Mouse (Mus musculus) myocyte (in vitro differentiated cells): ENCODE data around the gene Amhr2. TPM values are rescaled to one million over a fixed set of nuclear protein-coding genes. Genes with fewer than 3 reads are reported as not detected.

Experiments
- H3K27me3 ChIP-seq: one replicate; pipeline ENCODE4 v1.6.1; 2011; ENCODE audit not compliant: control insufficient read depth, insufficient read depth, insufficient read length
- H3K36me3 ChIP-seq: one replicate; pipeline ENCODE4 v1.6.1; 2011; ENCODE audit not compliant: control insufficient read depth, insufficient read depth
- H3K4me2 ChIP-seq: one replicate; pipeline ENCODE4 v1.6.1; 2011; ENCODE audit warnings: low read depth, control low read depth
- H3K4me3 ChIP-seq: one replicate; pipeline ENCODE4 v1.5.1; 2011; ENCODE audit warnings: mild to moderate bottlenecking, control low read depth, moderate library complexity
- H3K79me2 ChIP-seq: one replicate; pipeline ENCODE4 v1.6.1; 2011; ENCODE audit not compliant: control insufficient read depth, insufficient read depth
- H3ac ChIP-seq: one replicate; pipeline ENCODE4 v1.6.1; 2011; ENCODE audit not compliant: control insufficient read depth, insufficient read length
- CEBPB ChIP-seq: IDR thresholded peaks from 2 replicates; pipeline ENCODE4 v1.6.1; 2011; ENCODE audit warnings: mild to moderate bottlenecking, moderate library complexity; ENCODE audit not compliant: poor library complexity, insufficient read depth, severe bottlenecking
- E2F4 ChIP-seq: IDR thresholded peaks from one replicate; pipeline ENCODE4 v1.6.1; 2011; ENCODE audit warnings: mild to moderate bottlenecking, control low read depth, moderate library complexity; ENCODE audit not compliant: insufficient read depth
- MAX ChIP-seq: IDR thresholded peaks from one replicate; pipeline ENCODE4 v1.6.1; 2011; ENCODE audit warnings: low read depth, mild to moderate bottlenecking, control low read depth
- MYOD1 ChIP-seq, 3 experiments: IDR thresholded peaks; one replicate each; pipeline ENCODE4 v1.6.1; 2011; ENCODE audit warnings: control low read depth in 2 of 3, low read depth in 2 of 3, mild to moderate bottlenecking in 2 of 3, moderate library complexity in 1 of 3; ENCODE audit not compliant: insufficient read length in 2 of 3, control insufficient read depth in 1 of 3
- MYOG ChIP-seq, 3 experiments: IDR thresholded peaks; one replicate each; pipeline ENCODE4 v1.6.1; 2011; ENCODE audit warnings: control low read depth in 2 of 3, low read depth in 2 of 3, mild to moderate bottlenecking in 2 of 3; ENCODE audit not compliant: insufficient read length in 2 of 3, control insufficient read depth in 1 of 3, insufficient read depth in 1 of 3
- POLR2A ChIP-seq: IDR thresholded peaks from one replicate; pipeline ENCODE4 v1.6.1; 2011; ENCODE audit warnings: low read depth, mild to moderate bottlenecking, control low read depth, moderate library complexity; ENCODE audit not compliant: insufficient read length
- POLR2AphosphoS2 ChIP-seq: IDR thresholded peaks from one replicate; pipeline ENCODE4 v1.6.1; 2011; ENCODE audit warnings: low read depth, control low read depth; ENCODE audit not compliant: insufficient read length
- REST ChIP-seq: IDR thresholded peaks from one replicate; pipeline ENCODE4 v1.6.1; 2011; ENCODE audit warnings: mild to moderate bottlenecking, control low read depth, moderate library complexity; ENCODE audit not compliant: insufficient read depth, insufficient read length
- SRF ChIP-seq: IDR thresholded peaks from one replicate; pipeline ENCODE4 v1.6.1; 2011; ENCODE audit warnings: low read depth; ENCODE audit not compliant: control insufficient read depth, insufficient read length
- TCF12 ChIP-seq: IDR thresholded peaks from one replicate; pipeline ENCODE4 v1.6.1; 2011; ENCODE audit warnings: mild to moderate bottlenecking, control low read depth; ENCODE audit not compliant: poor library complexity, insufficient read depth, severe bottlenecking
- TCF3 ChIP-seq: IDR thresholded peaks from one replicate; pipeline ENCODE4 v1.6.1; 2011; ENCODE audit warnings: low read depth, control low read depth; ENCODE audit not compliant: insufficient read length
- USF1 ChIP-seq: IDR thresholded peaks from one replicate; pipeline ENCODE4 v1.6.1; 2011; ENCODE audit warnings: low read depth, mild to moderate bottlenecking, control low read depth, moderate library complexity
- polyA plus RNA-seq: library from polyadenylated mRNA; unstranded; fragments of >200 nt; fragmentation: generic; extraction: Trizol; gene quantifications from one replicate; pipeline ENCODE4 v1.2.1, GENCODE M21; 2012; ENCODE audit warnings: missing spikeins

Gene Amhr2
- polyA plus RNA-seq, 1 experiment = 0.32 TPM

DNA sequence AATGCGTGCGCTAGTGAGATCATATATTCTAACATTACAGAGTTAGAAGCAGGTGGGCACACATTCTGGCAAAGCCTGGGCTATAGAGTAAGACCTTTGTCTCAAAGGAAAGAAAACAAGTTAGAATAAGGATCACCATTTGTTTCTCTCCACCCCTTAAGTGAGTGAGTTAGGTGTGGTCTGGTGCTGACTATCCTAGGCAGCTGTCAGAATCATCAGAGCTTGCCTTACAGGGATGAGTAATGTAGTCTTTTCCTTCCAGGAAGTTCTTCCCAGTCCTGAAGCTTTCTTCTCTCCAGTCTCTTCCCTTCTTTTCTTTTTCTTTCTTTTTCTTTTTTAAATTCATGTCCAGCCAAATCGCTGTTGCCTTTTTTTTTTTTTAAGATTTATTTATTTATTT, 43.0 kb upstream of the Amhr2 start:
- no peak for TF ChIP-seq POLR2AphosphoS2
- no peak for TF ChIP-seq TCF3
- TF ChIP-seq TCF12 = no peak
- no peak for TF ChIP-seq MAX
- no peak for TF ChIP-seq REST
- peak in 1 of 3 experiments; percentile 64 for TF ChIP-seq MYOG (IDR thresholded peaks at IDR 0.05; ENCODE audit: control insufficient read depth in 1 of 3, insufficient read depth in 1 of 3, insufficient read length in 2 of 3, low read depth in 2 of 3)
- no peak for TF ChIP-seq USF1
- TF ChIP-seq SRF = no peak
- TF ChIP-seq CEBPB = no peak
- peak; percentile 35 to 80 (median 44) for TF ChIP-seq MYOD1 (IDR thresholded peaks at IDR 0.05; ENCODE audit: control insufficient read depth in 1 of 3, insufficient read length in 2 of 3, low read depth in 2 of 3)
- no peak for TF ChIP-seq POLR2A
- no peak for TF ChIP-seq E2F4
- H3K27me3 ChIP-seq = no peaks in the 10 kb centered on the region
- H3K4me3 ChIP-seq = no peak overlapping the region
- H3ac ChIP-seq = no peak overlapping the region
- no peaks in the 10 kb centered on the region for H3K36me3 ChIP-seq
- peaks cover 5% of the 10 kb centered on the region for H3K79me2 ChIP-seq
- H3K4me2 ChIP-seq = peak overlapping the region; percentile 57

- peaks cover 31% of the 10 kb centered on the region for H3K79me2 ChIP-seq
- peak overlapping the region; percentile 100 for H3K4me2 ChIP-seq
- TF ChIP-seq E2F4 (peak; percentile 2), POLR2A (peak; percentile 100), MYOG (IDR thresholded peaks at IDR 0.05; ENCODE audit: control insufficient read depth in 1 of 3, insufficient read depth in 1 of 3, insufficient read length in 2 of 3, low read depth in 2 of 3) (peak in 1 of 3 experiments; percentile 20), SRF (no peak), MYOD1 (IDR thresholded peaks at IDR 0.05; ENCODE audit: control insufficient read depth in 1 of 3, insufficient read length in 2 of 3, low read depth in 2 of 3) (no peak)
- peaks cover 18% of the 10 kb centered on the region for H3K36me3 ChIP-seq
- peak overlapping the region; percentile 33 for H3K4me3 ChIP-seq
- H3ac ChIP-seq = peak overlapping the region; percentile 38
- H3K27me3 ChIP-seq = no peaks in the 10 kb centered on the region
Measured at GRCm38 (mm10) chr15:102404608-102405488, 40.3 kb upstream of the Amhr2 start.

- Histone ChIP-seq H3K4me2 (peak within 1 kb of the TSS; percentile 100), H3K27me3 (no peaks in the 10 kb centered on the region), H3K4me3 (peak within 1 kb of the TSS; percentile 33), H3ac (peak within 1 kb of the TSS; percentile 38), H3K79me2 (peaks cover 39% of the 10 kb centered on the region), H3K36me3 (peaks cover 26% of the 10 kb centered on the region)
- TF ChIP-seq CEBPB (no peak), MAX (peak; percentile 14), SRF (peak; percentile 91), MYOG (IDR thresholded peaks at IDR 0.05; ENCODE audit: control insufficient read depth in 1 of 3, insufficient read depth in 1 of 3, insufficient read length in 2 of 3, low read depth in 2 of 3) (no peak), POLR2AphosphoS2 (peak; percentile 100), MYOD1 (IDR thresholded peaks at IDR 0.05; ENCODE audit: control insufficient read depth in 1 of 3, insufficient read length in 2 of 3, low read depth in 2 of 3) (no peak), POLR2A (no peak), REST (peak; percentile 31), TCF3 (no peak), TCF12 (no peak), USF1 (no peak), E2F4 (no peak)
Measured at GRCm38 (mm10) chr15:102405489-102406195, 39.5 kb upstream of the Amhr2 start, which contains the start of gene Sp1. Sp1 (plus strand) TSS chr15:102406143.

DNA sequence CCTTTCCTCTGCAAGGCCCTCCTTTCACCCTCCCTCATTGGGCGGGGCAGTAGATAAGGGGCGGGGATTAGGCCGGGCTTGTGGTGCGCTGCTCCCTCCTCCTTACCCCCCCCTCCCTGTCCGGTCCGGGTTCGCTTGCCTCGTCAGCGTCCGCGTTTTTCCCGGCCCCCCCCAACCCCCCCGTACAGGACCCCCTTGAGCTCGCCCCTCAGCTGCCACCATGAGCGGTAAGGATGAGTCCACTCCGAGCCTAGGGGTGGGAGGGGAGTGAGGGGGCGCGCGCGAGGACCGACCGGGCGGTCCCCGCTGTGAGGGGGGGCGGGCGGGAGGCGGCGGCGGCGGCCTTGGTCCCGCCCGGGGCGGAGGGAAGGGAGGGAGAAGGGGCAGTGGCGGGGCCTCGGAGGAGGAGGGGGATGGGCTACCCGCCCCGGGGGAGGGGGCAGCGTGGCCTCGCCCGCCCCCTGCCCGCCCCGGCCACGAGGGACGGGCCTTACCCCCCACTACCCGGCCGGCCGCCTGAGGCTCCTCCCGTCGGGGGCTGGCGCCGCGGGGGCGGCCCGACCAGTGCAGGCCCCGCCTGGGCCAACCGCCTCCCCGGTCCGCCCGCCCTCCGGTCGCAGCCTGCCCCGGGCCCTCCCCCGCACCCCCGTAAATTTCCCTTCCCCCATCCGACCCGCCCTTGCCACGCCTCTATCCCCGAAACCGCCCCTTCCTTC, 38.8 kb upstream of the Amhr2 start:
- Histone ChIP-seq H3K79me2 (peaks cover 46% of the 10 kb centered on the region), H3K4me3 (peak overlapping the region; percentile 33), H3K36me3 (peaks cover 30% of the 10 kb centered on the region), H3K27me3 (no peaks in the 10 kb centered on the region), H3ac (no peak overlapping the region), H3K4me2 (peak overlapping the region; percentile 79)
- TF ChIP-seq POLR2AphosphoS2 (peak; percentile 26), MYOD1 (IDR thresholded peaks at IDR 0.05; ENCODE audit: control insufficient read depth in 1 of 3, insufficient read length in 2 of 3, low read depth in 2 of 3) (peak in 1 of 3 experiments; percentile 19), TCF3 (no peak), CEBPB (no peak), REST (no peak), POLR2A (peak; percentile 66)
